Mouse (Mus musculus) cerebellum, postnatal 36 days (tissue): Measurements from ENCODE around the gene Alkbh3.

ENCODE experiments used
- DNase-seq, 2 experiments: peaks; one replicate each; pipeline ENCODE4 v3.0.0; 2021 to 2022; ENCODE audit warnings: mixed read lengths in 2 of 2

Gene Alkbh3

GRCm38 (mm10) chr2:93992259-93992658, 18.3 kb downstream of the Alkbh3 start:
- DNase-seq, result no peak

- DNase-seq, result no peak
These were observed 19.3 kb downstream of the Alkbh3 start for GRCm38 (mm10) chr2:93991336-93991735.

GRCm38 (mm10) chr2:93988440-93988839, 22.2 kb downstream of the Alkbh3 start:
- DNase-seq, result no peak

GRCm38 (mm10) chr2:93982457-93983235, 28.0 kb downstream of the Alkbh3 start:
- no peak for DNase-seq

GRCm38 (mm10) chr2:93979249-93980120, 31.1 kb downstream of the Alkbh3 start:
- DNase-seq, result peak; percentile 43 to 46

- peak; percentile 54 to 60 for DNase-seq
These were observed 34.0 kb downstream of the Alkbh3 start for GRCm38 (mm10) chr2:93976436-93977252.

GRCm38 (mm10) chr2:93975526-93976435, 34.8 kb downstream of the Alkbh3 start:
- DNase-seq, result no peak

GRCm38 (mm10) chr2:93975041-93975440, 35.6 kb downstream of the Alkbh3 start:
- DNase-seq, result no peak

- DNase-seq, result no peak
These were observed 39.0 kb downstream of the Alkbh3 start for GRCm38 (mm10) chr2:93971647-93972046.

GRCm38 (mm10) chr2:93964494-93965160, 46.0 kb downstream of the Alkbh3 start:
- peak; percentile 45 to 55 for DNase-seq

GRCm38 (mm10) chr2:93963802-93964201, 46.8 kb downstream of the Alkbh3 start:
- DNase-seq, result peak; percentile 23 to 47

GRCm38 (mm10) chr2:93961716-93962115, 48.9 kb downstream of the Alkbh3 start:
- DNase-seq, result peak; percentile 87

GRCm38 (mm10) chr2:93959346-93959745, 51.3 kb downstream of the Alkbh3 start:
- no peak for DNase-seq

- DNase-seq, result no peak
These were observed 52.4 kb downstream of the Alkbh3 start for GRCm38 (mm10) chr2:93958216-93958615.

GRCm38 (mm10) chr2:93957785-93958175, 52.8 kb downstream of the Alkbh3 start:
- DNase-seq, result no peak

GRCm38 (mm10) chr2:93956908-93957784, 53.5 kb downstream of the Alkbh3 start, which contains the start of gene Gm13889:
TSS of gene Gm13889 (minus strand) at chr2:93957201.
- DNase-seq, result peak; percentile 72 to 79

GRCm38 (mm10) chr2:93956331-93956801, 54.2 kb downstream of the Alkbh3 start:
- peak; percentile 60 to 71 for DNase-seq

- no peak for DNase-seq
These were observed 54.7 kb downstream of the Alkbh3 start for GRCm38 (mm10) chr2:93955886-93956285.

- peak; percentile 62 to 65 for DNase-seq
These were observed 55.6 kb downstream of the Alkbh3 start for GRCm38 (mm10) chr2:93954781-93955578.
